Mouse (Mus musculus): ENCODE results near the gene Ankrd33. TPM values are rescaled to one million over a fixed set of nuclear protein-coding genes. Genes with fewer than 3 reads are reported as not detected.

Gene Ankrd33
- not detected for polyA plus RNA-seq (2014; fragmentation: Illumina TruSeq; extraction: RNeasy Lipid Tissue Mini Kit (QIAGEN cat#74804); ENCODE audit: low replicate concordance)

DNA sequence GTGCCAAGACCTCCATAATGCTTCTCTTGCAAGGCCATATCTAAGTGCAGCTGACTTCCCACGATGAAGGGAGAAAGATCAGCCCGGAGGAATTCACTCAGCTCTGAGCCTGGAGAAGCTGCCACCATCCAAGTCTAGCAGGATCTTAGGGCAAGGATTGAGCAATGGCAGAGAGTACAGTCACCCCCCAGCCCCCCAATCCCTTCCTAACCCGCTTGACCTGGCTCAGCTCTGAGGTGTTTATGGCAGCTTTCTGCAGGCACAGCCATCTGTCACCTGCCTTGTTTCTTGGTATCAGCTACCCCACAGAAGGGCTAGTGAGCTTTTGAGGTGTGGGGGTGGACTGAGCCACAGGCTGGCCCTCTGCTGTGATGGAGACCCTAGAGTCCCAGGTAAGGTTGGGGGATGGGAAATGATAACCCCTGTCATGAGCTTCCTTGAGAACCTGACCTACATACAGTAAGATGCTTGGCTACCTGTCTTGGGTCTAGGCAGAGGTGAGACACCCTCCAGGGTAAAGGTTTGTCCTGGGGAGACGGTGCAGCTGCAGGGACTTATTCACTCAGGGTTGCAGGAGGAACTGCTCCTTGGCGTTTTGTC, at the start of gene Ankrd33:
Gene Ankrd33 (plus strand): TSS at position 245 of the 600 bp plus-strand sequence.

DNA sequence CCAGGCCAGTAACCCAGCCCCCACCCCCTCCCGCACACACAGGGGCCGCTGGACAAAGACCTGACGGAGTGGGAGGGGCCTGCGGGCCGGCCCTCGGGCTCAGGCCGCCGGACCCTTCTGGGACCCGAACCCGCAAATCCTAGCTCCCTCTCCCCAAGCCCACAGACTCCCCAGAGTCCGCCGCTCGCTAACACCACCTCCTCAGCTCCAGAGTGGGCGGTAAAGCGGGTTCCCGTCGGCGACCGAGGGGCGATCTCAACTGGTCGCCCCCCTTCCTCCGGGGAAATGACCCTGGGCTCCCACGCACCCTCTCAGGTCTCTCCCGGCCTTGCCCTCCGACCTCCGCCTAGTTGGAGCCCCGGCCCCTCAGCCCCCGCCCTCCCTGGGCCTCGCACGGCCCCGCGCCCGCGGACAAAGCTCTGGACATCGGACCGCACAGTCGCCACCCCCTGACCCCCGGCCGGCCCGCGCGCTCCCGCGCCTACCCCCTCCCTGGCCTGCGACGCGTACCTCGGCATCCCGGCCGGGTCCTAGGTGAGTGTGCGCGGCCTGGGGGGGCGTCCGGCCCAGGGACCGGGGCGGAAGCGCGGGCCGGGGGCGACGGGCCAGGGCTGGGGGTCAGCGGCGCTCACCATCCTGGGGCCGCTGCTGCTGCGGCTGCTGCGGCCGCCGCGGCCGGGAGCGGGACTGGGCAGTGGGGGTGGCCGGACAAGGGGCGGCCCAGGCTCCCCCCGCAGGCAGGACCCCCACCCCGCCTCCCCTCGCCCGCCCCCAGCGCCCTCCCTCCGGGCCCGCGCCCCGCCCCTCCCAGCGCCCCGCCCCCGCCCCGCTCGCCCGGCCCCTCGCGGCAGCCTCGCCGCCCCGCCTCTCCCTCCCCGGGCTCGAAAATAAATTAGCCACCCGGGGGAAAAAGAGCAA, 37.5 kb upstream of the Ankrd33 start, which contains the start of gene Fignl2:
Gene Fignl2 (minus strand): TSS at position 755 of the 918 bp plus-strand sequence.

DNA sequence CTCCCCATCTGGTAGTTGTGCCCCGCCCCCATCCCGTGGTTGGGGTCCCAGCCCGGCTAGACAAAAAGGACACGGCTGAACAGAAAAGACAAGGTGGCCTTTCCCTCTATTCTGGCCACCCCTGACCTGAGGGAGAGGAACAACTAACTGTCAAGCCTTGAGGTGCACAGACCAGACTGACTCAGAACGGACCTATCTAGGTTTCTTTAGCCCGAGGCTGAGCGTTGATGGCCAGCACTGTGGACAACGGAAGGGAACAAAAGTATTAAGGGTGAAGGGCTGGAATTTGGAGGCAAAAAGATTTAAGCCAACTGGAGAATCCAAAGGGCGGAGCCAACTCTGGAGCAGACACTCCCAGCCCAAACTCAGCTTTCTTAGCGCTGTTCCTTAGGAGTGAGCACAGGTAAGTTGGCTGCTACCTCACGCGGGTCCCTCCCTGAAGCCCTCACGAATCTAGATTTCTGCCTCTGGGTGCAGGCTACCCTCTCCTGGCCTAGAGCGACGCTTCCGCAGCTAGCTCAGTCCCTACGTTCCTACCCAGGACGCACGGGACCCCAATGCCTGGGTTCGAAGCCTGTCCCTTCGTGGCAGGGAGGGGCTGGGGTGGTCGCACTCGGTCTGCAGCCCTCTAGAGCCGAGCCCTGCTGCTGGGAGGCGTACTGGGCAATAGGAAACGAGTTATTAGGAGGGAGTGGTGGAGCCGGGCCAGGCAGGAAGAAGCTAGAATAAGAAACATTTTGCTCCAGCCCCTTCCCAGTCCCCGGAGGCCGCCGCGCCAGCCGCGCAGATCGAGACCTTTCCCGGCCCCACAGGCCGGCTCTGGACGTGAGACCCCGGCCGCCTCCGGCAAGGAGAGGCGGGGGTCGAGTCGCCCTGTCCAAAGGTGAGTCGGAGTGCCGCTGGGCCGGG, 12.9 kb downstream of the Ankrd33 start, which contains the start of gene Acvrl1:
Gene Acvrl1 (plus strand): TSS at position 342 of the 909 bp plus-strand sequence.

Other genes starting within 250 kb of the Ankrd33 start
- 0.52 TPM for gene Scn8a, start 245.9 kb upstream of the Ankrd33 start, polyA plus RNA-seq (2014; fragmentation: Illumina TruSeq; extraction: RNeasy Lipid Tissue Mini Kit (QIAGEN cat#74804); ENCODE audit: low replicate concordance)
- gene Gm47841, start 68.4 kb upstream of the Ankrd33 start, polyA plus RNA-seq (2014; fragmentation: Illumina TruSeq; extraction: RNeasy Lipid Tissue Mini Kit (QIAGEN cat#74804); ENCODE audit: low replicate concordance) = not detected
- 0.30 TPM for gene Fignl2, start 37.2 kb upstream of the Ankrd33 start, polyA plus RNA-seq (2014; fragmentation: Illumina TruSeq; extraction: RNeasy Lipid Tissue Mini Kit (QIAGEN cat#74804); ENCODE audit: low replicate concordance)
- gene Acvrl1, start 12.8 kb downstream of the Ankrd33 start, polyA plus RNA-seq (2014; fragmentation: Illumina TruSeq; extraction: RNeasy Lipid Tissue Mini Kit (QIAGEN cat#74804); ENCODE audit: low replicate concordance) = 0.59 TPM
- gene Acvr1b, start 58.3 kb downstream of the Ankrd33 start, polyA plus RNA-seq (2014; fragmentation: Illumina TruSeq; extraction: RNeasy Lipid Tissue Mini Kit (QIAGEN cat#74804); ENCODE audit: low replicate concordance) = 17.5 TPM
- not detected for gene Grasp, start 108.4 kb downstream of the Ankrd33 start, polyA plus RNA-seq (2014; fragmentation: Illumina TruSeq; extraction: RNeasy Lipid Tissue Mini Kit (QIAGEN cat#74804); ENCODE audit: low replicate concordance)
- 1.6 TPM for gene Nr4a1, start 138.5 kb downstream of the Ankrd33 start, polyA plus RNA-seq (2014; fragmentation: Illumina TruSeq; extraction: RNeasy Lipid Tissue Mini Kit (QIAGEN cat#74804); ENCODE audit: low replicate concordance)
- gene Atg101, start 168.5 kb downstream of the Ankrd33 start, polyA plus RNA-seq (2014; fragmentation: Illumina TruSeq; extraction: RNeasy Lipid Tissue Mini Kit (QIAGEN cat#74804); ENCODE audit: low replicate concordance) = not detected
- not detected for gene 6030408B16Rik, start 177.5 kb downstream of the Ankrd33 start, polyA plus RNA-seq (2014; fragmentation: Illumina TruSeq; extraction: RNeasy Lipid Tissue Mini Kit (QIAGEN cat#74804); ENCODE audit: low replicate concordance)